Mouse (Mus musculus): Measurements from ENCODE around the gene BC030867.

DNA sequence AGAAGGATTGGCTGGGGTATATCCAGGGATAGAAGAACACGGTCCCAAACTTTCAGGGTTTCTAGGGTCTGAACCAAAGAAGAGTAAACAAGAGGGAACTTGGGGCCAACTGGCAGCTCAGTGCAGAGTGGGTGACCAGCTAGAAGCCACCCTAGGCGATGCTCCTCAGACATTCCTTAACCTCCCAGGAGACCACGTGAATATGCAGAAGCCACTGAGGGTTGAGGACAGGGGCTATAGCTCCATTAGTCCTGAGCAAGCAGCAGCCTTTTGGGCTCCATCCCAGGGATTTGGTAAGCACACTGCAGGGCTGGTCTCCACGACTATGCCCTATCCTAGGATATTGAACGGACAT lies 31.8 kb upstream of the BC030867 start:
- TF ChIP-seq CTCF (IDR thresholded peaks at IDR 0.05; ENCODE audit: low read depth, low read length) (no peak), POLR2A (IDR thresholded peaks at IDR 0.05; ENCODE audit: borderline replicate concordance, low read depth, low read length) (no peak)

Data from bone marrow macrophage, adult 2 months (primary cell).